Mouse (Mus musculus): ENCODE data around the gene Kdm8.

DNA sequence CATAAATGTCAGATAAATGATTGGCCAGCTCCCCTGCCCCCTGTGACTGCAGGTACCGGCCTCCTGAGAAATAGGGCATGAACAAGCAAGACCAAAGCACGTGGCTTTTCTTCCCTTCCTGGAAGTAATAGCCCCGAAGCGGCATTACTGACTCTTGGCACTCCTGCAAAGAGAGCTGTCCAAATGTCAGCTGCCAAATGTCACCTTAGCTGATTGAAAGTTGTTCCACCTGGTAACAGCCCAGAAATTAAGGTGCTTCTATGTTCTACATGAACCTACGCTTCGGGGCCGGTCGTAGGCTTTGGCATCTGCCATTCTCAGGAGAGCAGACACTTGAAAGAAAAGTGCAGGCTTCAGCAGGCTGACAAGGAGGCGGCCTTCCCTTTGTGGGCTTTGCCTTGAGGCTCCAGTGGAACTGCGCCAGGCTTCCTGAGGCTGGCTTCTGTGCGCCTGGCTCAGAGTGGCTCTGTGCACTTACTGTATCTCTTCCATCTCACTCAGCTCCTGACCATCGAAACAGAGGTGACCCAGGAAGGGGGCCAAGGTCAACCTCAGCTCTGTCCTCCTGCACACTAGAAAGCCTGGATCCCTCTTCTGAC is 16.9 kb upstream of the Kdm8 start:
- TF ChIP-seq EP300 (IDR thresholded peaks at IDR 0.05; ENCODE audit: low read depth) (no peak), CTCF (IDR thresholded peaks at IDR 0.05; ENCODE audit: low read depth) (no peak)
